Mouse (Mus musculus) right cerebral cortex, postnatal 25 days (tissue): ENCODE results near the gene Gadd45a.

Source experiments
- DNase-seq: peaks from one replicate; pipeline ENCODE4 v3.0.0; 2022

The Gadd45a gene

GRCm38 (mm10) chr6:67036837-67037628, at the start of gene Gadd45a:
Gene Gadd45a, minus strand, starts transcription at chr6:67037457.
- peak; percentile 86 for DNase-seq

- DNase-seq: no peak
These were observed 48.7 kb upstream of the Gadd45a start for GRCm38 (mm10) chr6:67085850-67086437.

- no peak for DNase-seq
These were observed 47.2 kb upstream of the Gadd45a start for GRCm38 (mm10) chr6:67084465-67084864.

GRCm38 (mm10) chr6:67081141-67081540, 43.9 kb upstream of the Gadd45a start:
- no peak for DNase-seq

- no peak for DNase-seq
These were observed 40.8 kb upstream of the Gadd45a start for GRCm38 (mm10) chr6:67078076-67078475.

- DNase-seq: no peak
These were observed 40.2 kb upstream of the Gadd45a start for GRCm38 (mm10) chr6:67077477-67077876.

DNA sequence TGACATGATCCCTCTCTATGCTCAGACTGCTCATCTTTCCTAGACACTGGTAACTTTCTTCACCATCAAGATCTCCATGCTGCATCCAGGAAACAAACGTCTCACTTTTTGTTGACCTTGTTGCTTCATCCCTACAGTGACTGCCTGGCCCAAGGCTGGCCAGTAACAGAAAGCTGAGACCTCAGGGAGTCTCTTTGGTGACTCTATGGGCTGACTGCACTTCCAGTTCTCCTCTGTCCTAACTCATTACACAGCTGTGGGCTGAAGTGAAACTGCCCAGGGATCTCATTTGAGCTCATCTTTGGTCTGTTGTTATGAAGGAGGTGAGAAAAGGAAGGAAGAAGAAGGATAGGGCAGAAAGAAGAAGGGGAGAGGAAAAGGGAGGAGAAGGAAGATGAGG, 39.1 kb upstream of the Gadd45a start:
- DNase-seq: no peak

GRCm38 (mm10) chr6:67074868-67075267, 37.6 kb upstream of the Gadd45a start:
- DNase-seq: no peak

DNA sequence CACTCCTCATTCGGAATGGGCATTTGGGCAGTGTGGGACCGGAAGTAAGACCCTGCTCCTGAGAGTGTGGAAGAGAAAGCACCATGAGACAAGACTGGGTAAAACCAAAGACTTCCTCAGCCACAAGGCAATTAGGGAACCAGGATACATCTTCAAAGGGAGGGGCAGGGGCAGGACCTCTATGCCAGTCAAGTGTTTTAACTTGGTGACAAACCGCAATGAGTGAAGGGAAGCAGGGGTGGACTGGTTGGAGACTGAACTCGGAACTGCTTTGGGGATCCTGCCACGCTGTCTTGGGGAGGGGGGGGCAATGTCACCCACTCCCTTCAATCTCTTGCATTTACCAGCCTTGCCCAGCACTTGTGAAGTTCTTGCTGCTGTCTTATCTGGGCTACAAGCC, 36.7 kb upstream of the Gadd45a start:
- DNase-seq: no peak

GRCm38 (mm10) chr6:67073446-67073845, 36.2 kb upstream of the Gadd45a start:
- DNase-seq: no peak

GRCm38 (mm10) chr6:67071615-67072014, 34.4 kb upstream of the Gadd45a start:
- DNase-seq: no peak

- DNase-seq: no peak
These were observed 32.6 kb upstream of the Gadd45a start for GRCm38 (mm10) chr6:67069800-67070315.

- DNase-seq: no peak
These were observed 32.0 kb upstream of the Gadd45a start for GRCm38 (mm10) chr6:67069219-67069762.

DNA sequence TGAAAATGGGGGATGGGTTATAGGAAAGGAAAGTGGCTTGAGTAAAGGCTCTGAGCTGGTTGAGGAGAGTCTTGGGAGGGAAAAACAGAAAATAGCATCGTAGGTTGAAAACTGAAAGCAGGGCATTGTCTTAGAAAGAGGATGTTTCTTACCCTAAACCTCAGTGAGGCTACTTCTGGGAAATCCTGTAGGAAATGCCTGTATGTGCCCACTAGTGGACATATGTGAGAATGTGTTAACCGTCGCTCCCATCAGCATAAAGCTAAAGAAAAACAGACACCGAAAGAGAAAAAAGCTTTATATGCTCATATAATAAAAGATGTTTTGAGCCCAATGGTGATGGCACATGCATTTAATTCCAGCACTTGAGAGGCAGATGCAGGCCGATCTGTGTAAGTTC, 22.8 kb upstream of the Gadd45a start:
- DNase-seq: no peak

DNA sequence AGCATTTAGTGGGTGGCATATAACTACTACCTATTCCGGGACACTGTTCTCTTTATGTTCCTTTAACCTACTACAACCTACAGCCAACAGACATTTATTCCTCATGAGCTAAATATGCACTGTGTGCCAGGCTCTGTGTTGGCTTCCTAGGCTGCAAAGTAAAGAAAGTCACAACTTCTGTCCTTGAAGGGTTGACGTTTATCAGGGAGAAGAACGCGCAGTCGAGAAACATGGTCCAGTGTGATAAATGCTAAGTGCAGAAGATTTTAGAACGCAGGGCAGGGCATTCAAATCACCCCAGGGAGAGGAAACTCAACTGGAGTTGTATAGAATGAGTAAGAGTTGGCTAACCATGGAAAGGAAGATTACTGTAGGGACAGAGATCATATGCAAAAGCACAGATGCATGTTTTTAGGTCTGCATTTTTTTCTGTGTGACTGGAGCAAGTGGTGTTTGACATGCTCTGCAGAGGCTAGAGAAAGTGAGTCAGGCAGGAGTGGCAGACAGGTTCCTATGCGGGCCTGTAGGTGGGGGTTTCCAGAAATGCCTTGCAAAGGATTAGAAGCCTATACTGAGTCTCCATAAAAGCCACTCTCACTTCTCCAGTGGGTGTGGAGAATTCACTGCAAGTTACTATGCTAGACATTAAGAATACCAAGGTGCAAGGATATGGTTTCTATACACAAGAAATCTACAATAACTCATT, 20.9 kb upstream of the Gadd45a start:
- DNase-seq: no peak

DNA sequence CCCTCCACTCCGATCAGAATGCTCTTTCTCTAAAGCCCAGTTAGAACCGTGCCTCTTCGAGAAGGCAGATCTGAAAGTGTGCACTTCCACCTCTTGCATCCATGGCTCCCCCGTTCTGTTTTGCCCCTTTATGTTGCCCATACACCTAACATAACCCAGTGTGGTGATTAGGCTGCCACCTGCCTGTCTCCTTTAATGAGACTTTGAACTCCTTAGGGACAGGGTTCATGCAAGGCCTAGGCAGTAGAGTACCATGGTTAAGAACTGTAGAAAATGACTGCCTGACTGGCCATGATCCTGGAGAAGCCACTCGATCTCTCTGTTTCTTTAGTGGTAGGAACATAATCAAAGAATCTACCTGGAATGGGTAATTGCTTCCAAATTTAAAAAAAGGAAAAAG, 20.3 kb upstream of the Gadd45a start:
- no peak for DNase-seq

DNA sequence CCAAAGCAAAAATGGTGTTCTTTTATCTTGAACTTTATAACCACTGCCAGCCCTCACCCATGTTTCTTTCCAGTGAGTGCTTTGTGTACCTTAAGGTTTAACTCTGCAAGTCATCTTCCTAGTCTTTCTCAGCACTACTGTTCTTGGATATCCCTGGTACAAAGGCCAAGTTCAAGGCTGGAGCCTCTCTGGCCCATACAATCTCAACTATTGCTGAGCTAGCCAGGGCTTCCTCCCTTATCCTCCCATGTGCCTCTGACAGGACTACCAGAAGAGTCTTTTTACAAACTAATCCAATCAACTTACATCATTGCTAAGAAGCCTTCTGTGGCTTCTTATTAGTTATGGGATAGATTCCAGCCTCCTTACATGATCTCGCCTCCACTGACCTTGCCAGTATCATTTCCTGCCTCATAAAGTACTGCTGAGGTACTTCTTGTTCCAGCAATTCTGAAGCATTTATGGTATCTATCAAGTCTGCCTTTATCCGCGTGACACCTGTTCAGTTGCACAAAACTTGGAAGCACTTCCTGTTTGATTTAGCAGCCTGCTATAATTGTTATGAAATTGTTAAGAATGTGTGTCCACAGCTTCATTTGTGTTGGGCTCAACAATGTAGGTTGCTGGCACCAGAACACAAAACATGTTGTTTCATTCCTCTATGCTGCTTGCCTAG, 19.8 kb upstream of the Gadd45a start:
- no peak for DNase-seq

GRCm38 (mm10) chr6:67056108-67056888, 19.0 kb upstream of the Gadd45a start:
- no peak for DNase-seq

- no peak for DNase-seq
These were observed 12.8 kb upstream of the Gadd45a start for GRCm38 (mm10) chr6:67050063-67050462.

GRCm38 (mm10) chr6:67049695-67050038, 12.4 kb upstream of the Gadd45a start:
- no peak for DNase-seq

DNA sequence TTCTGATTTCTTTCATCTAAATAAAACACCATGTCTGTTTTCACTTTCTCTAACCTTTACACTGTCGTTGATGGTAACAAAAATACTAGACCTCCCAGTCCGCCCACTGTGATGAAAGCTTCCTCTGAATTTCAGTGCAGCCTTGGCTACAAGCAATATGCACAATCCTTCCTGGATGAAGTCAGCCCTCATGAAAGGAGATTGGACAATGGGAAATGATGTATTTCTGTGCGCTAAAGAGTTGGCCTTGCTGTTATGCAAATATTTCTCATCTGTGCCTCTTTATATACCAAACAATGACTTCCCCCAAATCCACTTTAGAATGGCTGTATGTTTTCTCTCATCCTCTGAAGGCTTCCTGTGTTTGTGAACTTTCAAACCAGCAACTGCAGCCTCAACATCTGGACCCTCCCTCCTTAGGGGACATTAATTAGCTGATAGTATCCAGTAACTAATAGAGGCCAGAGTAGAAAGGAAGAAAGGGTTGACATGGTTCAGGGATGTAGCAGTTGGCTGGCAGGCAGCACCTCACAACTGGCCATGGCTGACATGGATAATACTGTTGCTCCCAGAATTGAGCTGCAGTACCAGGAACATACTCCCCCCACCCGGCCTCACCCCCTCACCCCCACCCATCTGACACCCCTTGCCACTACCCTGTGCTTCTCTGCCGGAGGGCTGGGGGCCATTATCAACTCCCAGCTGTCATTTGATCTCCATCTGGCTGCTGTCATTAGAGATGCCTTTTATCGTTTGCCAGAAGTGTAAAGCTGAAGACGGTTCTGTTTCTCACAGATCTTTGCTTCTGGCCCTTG, 11.8 kb upstream of the Gadd45a start:
- no peak for DNase-seq
